Comparison of ENCODE assay signal across 8 mouse cellular contexts in genomic region chr15:100457340-100457739, GRCm38 (mm10). TPM values are rescaled to one million over a fixed set of nuclear protein-coding genes. Genes with fewer than 3 reads are reported as not detected.
DNase-seq lines count a peak whose midpoint lies in the region; ATAC-seq and TF ChIP-seq lines count a peak whose summit lies in the region.

No protein-coding gene starts in this region.

- 0 out of 2 replicates have a peak overlapping the region, but pooled peaks have one; percentile 4 for H3K9ac ChIP-seq in kidney, embryonic 15.5 days
- H3K9ac ChIP-seq in lung, embryonic 14.5 days = no peak overlapping the region

- 8% methylated on average over 17 of the region's 17 CpGs for WGBS in embryonic facial prominence, embryonic 10.5 days
- 7% methylated on average over 17 of the region's 17 CpGs for WGBS in heart, embryonic 10.5 days
- WGBS in kidney, embryonic 15.5 days = 9% methylated on average over 17 of the region's 17 CpGs
- 5% methylated on average over 17 of the region's 17 CpGs for WGBS in lung, embryonic 14.5 days

- no peak overlapping the region for H3K27ac ChIP-seq in embryonic facial prominence, embryonic 10.5 days (replicated peaks)
- no peak overlapping the region for H3K27ac ChIP-seq in heart, embryonic 10.5 days
- no peak overlapping the region for H3K27ac ChIP-seq in kidney, embryonic 15.5 days
- no peak overlapping the region for H3K27ac ChIP-seq in lung, embryonic 14.5 days (ENCODE audit: low read depth)

- no peaks in the 10 kb centered on the region for H3K9me3 ChIP-seq in embryonic facial prominence, embryonic 10.5 days
- H3K9me3 ChIP-seq in heart, embryonic 10.5 days = no peaks in the 10 kb centered on the region
- no peaks in the 10 kb centered on the region for H3K9me3 ChIP-seq in kidney, embryonic 15.5 days (replicated peaks)
- H3K9me3 ChIP-seq in lung, embryonic 14.5 days (ENCODE audit: low read depth, low read length) = no peaks in the 10 kb centered on the region

- H3K36me3 ChIP-seq in embryonic facial prominence, embryonic 10.5 days (replicated peaks) = no peaks in the 10 kb centered on the region
- H3K36me3 ChIP-seq in heart, embryonic 10.5 days = no peaks in the 10 kb centered on the region
- H3K36me3 ChIP-seq in kidney, embryonic 15.5 days = no peaks in the 10 kb centered on the region
- H3K36me3 ChIP-seq in lung, embryonic 14.5 days (ENCODE audit: insufficient read depth) = no peaks in the 10 kb centered on the region

- H3K4me1 ChIP-seq in embryonic facial prominence, embryonic 10.5 days = peaks cover 18% of the 10 kb centered on the region
- H3K4me1 ChIP-seq in heart, embryonic 10.5 days = peaks cover 11% of the 10 kb centered on the region; the same call in 1 of the 2 replicates
- H3K4me1 ChIP-seq in kidney, embryonic 15.5 days = peaks cover 21% of the 10 kb centered on the region
- H3K4me1 ChIP-seq in lung, embryonic 14.5 days (ENCODE audit: insufficient read depth) = no peaks in the 10 kb centered on the region

- peak; percentile 82 for ATAC-seq in CD4-positive, CD25-positive, alpha-beta regulatory T cell, adult 4 months
- peak; percentile 57; the same call in 1 of the 2 replicates for ATAC-seq in kidney, embryonic 15.5 days (replicated peaks; ENCODE audit: low FRiP score)
- peak; percentile 35; the same call in 1 of the 2 replicates for ATAC-seq in lung, embryonic 14.5 days (ENCODE audit: insufficient read depth)

- no peak overlapping the region for H3K4me3 ChIP-seq in embryonic facial prominence, embryonic 10.5 days
- no peak overlapping the region for H3K4me3 ChIP-seq in heart, embryonic 10.5 days
- H3K4me3 ChIP-seq in kidney, embryonic 15.5 days (replicated peaks) = no peak overlapping the region
- H3K4me3 ChIP-seq in lung, embryonic 14.5 days (ENCODE audit: low read depth, low read length) = no peak overlapping the region

- H3K4me2 ChIP-seq in kidney, embryonic 15.5 days = 0 out of 2 replicates have a peak overlapping the region, but pooled peaks have one; percentile 21
- H3K4me2 ChIP-seq in lung, embryonic 14.5 days = no peak overlapping the region

- peaks cover 24% of the 10 kb centered on the region for H3K27me3 ChIP-seq in embryonic facial prominence, embryonic 10.5 days (replicated peaks; ENCODE audit: low read depth, poor library complexity, severe bottlenecking)
- H3K27me3 ChIP-seq in heart, embryonic 10.5 days (ENCODE audit: insufficient read depth, poor library complexity, severe bottlenecking) = peaks cover 15% of the 10 kb centered on the region
- no peaks in the 10 kb centered on the region for H3K27me3 ChIP-seq in kidney, embryonic 15.5 days
- no peaks in the 10 kb centered on the region for H3K27me3 ChIP-seq in lung, embryonic 14.5 days (ENCODE audit: insufficient read depth, low read length)

- DNase-seq in adrenal gland, postnatal 14 days = peak; percentile 86
- DNase-seq in embryonic facial prominence, embryonic 10.5 days (ENCODE audit: low spot score) = peak; percentile 84
- DNase-seq in heart, embryonic 10.5 days (ENCODE audit: low spot score) = peak; percentile 86
- DNase-seq in lung, embryonic 14.5 days = peak; percentile 93
- peak; percentile 72 for DNase-seq in ovary, postnatal 14 days (ENCODE audit: low spot score)
- peak; percentile 82 for DNase-seq in thymus, postnatal 14 days

- TF ChIP-seq CTCF in lung, embryonic 14.5 days (IDR thresholded peaks at IDR 0.05; ENCODE audit: low read depth) = peak; percentile 93

RNA-seq across cellular contexts. Expression of gene Letmd1, which starts 11.5 kb away (rescaled TPM):
- polyA plus RNA-seq in CD4-positive, CD25-positive, alpha-beta regulatory T cell, adult 4 months (2017; shearing (Covaris generic)) = 10 to 100 TPM; 52.3 to 82.7 TPM
- 287 and 307 TPM in 2 replicates for total RNA-seq in adrenal gland, postnatal 14 days (2021)
- polyA plus RNA-seq in embryonic facial prominence, embryonic 10.5 days (2016; fragmentation: Nextera tagmentation; extraction: Ambion mirVana) = 36.5 and 38.6 TPM in 2 replicates
- 21.1 and 27.9 TPM in 2 replicates for polyA plus RNA-seq in heart, embryonic 10.5 days (2016; fragmentation: Nextera tagmentation; extraction: Ambion mirVana)
- 27.5 and 27.8 TPM in 2 replicates for polyA plus RNA-seq in kidney, embryonic 15.5 days (2015; fragmentation: Nextera tagmentation; extraction: Ambion mirVana)
- polyA plus RNA-seq in lung, embryonic 14.5 days (2014; fragmentation: Nextera tagmentation; extraction: Ambion mirVana) = 20.6 and 22.9 TPM in 2 replicates

RNA-seq across cellular contexts. Expression of gene Slc11a2, which starts 32.5 kb away (rescaled TPM):
- polyA plus RNA-seq in CD4-positive, CD25-positive, alpha-beta regulatory T cell, adult 4 months (2017; shearing (Covaris generic)) = 10 to 100 TPM; 31.4 to 39.1 TPM
- 95.8 and 102 TPM in 2 replicates for total RNA-seq in adrenal gland, postnatal 14 days (2021)
- polyA plus RNA-seq in embryonic facial prominence, embryonic 10.5 days (2016; fragmentation: Nextera tagmentation; extraction: Ambion mirVana) = 25.0 and 28.3 TPM in 2 replicates
- 20.4 and 24.5 TPM in 2 replicates for polyA plus RNA-seq in heart, embryonic 10.5 days (2016; fragmentation: Nextera tagmentation; extraction: Ambion mirVana)
- 26.8 and 28.2 TPM in 2 replicates for polyA plus RNA-seq in kidney, embryonic 15.5 days (2015; fragmentation: Nextera tagmentation; extraction: Ambion mirVana)
- polyA plus RNA-seq in lung, embryonic 14.5 days (2014; fragmentation: Nextera tagmentation; extraction: Ambion mirVana) = 17.8 and 21.6 TPM in 2 replicates

RNA-seq across cellular contexts. Expression of gene Gm5475, which starts 35.4 kb away (rescaled TPM):
- polyA plus RNA-seq in CD4-positive, CD25-positive, alpha-beta regulatory T cell, adult 4 months (2017; shearing (Covaris generic)) = not detected
- 0.19 TPM in 2 replicates for total RNA-seq in adrenal gland, postnatal 14 days (2021)
- 0.05 TPM in 1 of 2 replicates, not detected in the other for polyA plus RNA-seq in embryonic facial prominence, embryonic 10.5 days (2016; fragmentation: Nextera tagmentation; extraction: Ambion mirVana)
- not detected in 2 replicates for polyA plus RNA-seq in heart, embryonic 10.5 days (2016; fragmentation: Nextera tagmentation; extraction: Ambion mirVana)
- polyA plus RNA-seq in kidney, embryonic 15.5 days (2015; fragmentation: Nextera tagmentation; extraction: Ambion mirVana) = 0.15 and 0.25 TPM in 2 replicates
- not detected in 2 replicates for polyA plus RNA-seq in lung, embryonic 14.5 days (2014; fragmentation: Nextera tagmentation; extraction: Ambion mirVana)

RNA-seq across cellular contexts. Expression of gene Csrnp2, which starts 37.9 kb away (rescaled TPM):
- 1 to 10 TPM; 1.8 to 2.5 TPM for polyA plus RNA-seq in CD4-positive, CD25-positive, alpha-beta regulatory T cell, adult 4 months (2017; shearing (Covaris generic))
- total RNA-seq in adrenal gland, postnatal 14 days (2021) = 5.8 and 6.1 TPM in 2 replicates
- polyA plus RNA-seq in embryonic facial prominence, embryonic 10.5 days (2016; fragmentation: Nextera tagmentation; extraction: Ambion mirVana) = 24.2 and 25.4 TPM in 2 replicates
- 11.6 and 13.6 TPM in 2 replicates for polyA plus RNA-seq in heart, embryonic 10.5 days (2016; fragmentation: Nextera tagmentation; extraction: Ambion mirVana)
- 16.0 and 16.9 TPM in 2 replicates for polyA plus RNA-seq in kidney, embryonic 15.5 days (2015; fragmentation: Nextera tagmentation; extraction: Ambion mirVana)
- 15.7 and 18.0 TPM in 2 replicates for polyA plus RNA-seq in lung, embryonic 14.5 days (2014; fragmentation: Nextera tagmentation; extraction: Ambion mirVana)
